In the genomic region with DNA sequence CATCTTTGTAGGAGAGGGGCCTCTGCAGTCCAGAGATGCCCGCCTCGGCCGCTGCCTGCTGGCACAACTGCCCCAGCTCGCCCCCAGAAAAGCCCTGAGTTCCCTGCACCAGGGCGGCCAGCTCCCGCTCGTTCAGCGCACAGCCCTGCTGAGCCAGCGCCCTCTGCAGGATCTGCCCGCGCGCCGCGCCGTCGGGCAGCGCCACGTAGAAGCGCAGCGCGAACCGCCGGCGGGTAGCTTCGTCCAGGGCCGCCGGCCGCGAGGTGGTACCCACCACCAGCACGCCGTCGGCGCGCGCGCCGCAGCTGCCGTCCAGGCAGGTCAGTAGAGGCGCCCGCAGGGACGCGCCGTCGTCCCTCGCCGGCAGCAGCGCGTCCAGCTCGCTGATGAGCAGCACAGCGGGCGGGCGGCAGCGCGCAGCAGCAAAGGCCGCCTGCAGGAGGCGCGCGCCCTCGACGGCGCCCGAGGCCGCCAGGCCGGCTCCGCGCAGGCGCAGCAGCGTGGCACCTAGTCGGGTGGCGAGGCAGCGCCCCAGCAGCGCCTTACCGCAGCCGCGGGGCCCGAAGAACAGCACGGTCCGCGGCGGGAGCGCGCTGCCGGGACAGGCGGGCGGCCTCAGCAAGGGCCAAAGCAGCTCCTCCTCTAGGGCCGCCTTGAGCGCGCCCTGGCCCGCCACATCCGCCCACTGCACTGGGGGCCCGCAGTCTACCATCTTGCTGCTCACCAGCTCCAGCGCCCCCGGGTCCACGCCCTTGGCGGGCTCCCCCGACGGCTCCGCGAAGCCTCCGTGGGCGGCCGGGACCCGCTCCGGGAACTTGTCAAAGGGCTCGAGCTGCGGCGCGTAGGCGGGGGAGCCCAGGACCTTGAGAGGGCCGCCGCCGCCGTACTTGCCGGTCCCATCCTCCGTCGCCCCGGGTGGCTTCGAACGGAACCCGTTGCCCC, we compare ENCODE assay signal across 9 mouse cellular contexts. TPM values are rescaled to one million over a fixed set of nuclear protein-coding genes. Genes with fewer than 3 reads are reported as not detected.
DNase-seq lines count a peak whose midpoint lies in the region; ATAC-seq and TF ChIP-seq lines count a peak whose summit lies in the region.
"Had no signal": no experiment of that assay in that cellular context is flagged by ENCODE, and none has a peak within 500 bp of the region (broad histone marks: within the 10 kb centered on the region; RNA-seq: fewer than 3 reads in every experiment).

No protein-coding gene starts in this region.

- WGBS in heart, embryonic 12.5 days, result 26% methylated on average over 120 of the region's 120 CpGs
- 14% methylated on average over 99 of the region's 120 CpGs for WGBS in hindbrain, postnatal 0 days
- WGBS in midbrain, embryonic 14.5 days, result 14% methylated on average over 113 of the region's 120 CpGs
- 15% methylated on average over 120 of the region's 120 CpGs for WGBS in cerebellum, adult 2 months

- peak overlapping the region; percentile 78 for H3K4me2 ChIP-seq in heart, embryonic 12.5 days
- peak overlapping the region; percentile 54 for H3K4me2 ChIP-seq in hindbrain, postnatal 0 days (ENCODE audit: low read depth, low read length)
- H3K4me2 ChIP-seq in midbrain, embryonic 14.5 days (ENCODE audit: low read length), result peak overlapping the region; percentile 59

- peaks cover 14% of the 10 kb centered on the region for H3K4me1 ChIP-seq in heart, embryonic 12.5 days (replicated peaks)
- H3K4me1 ChIP-seq in hindbrain, postnatal 0 days (ENCODE audit: insufficient read depth, low read length), result peaks cover 3% of the 10 kb centered on the region; the same call in 1 of the 2 replicates
- H3K4me1 ChIP-seq in midbrain, embryonic 14.5 days (ENCODE audit: control insufficient read depth, insufficient read depth, low read length), result 0 out of 2 replicates have a peak, but pooled peaks cover 4% of the 10 kb centered on the region
- H3K4me1 ChIP-seq in cerebellum, adult 2 months (ENCODE audit: control insufficient read depth, insufficient read depth, low read length), result no peaks in the 10 kb centered on the region

- peak overlapping the region; percentile 63 for H3K9ac ChIP-seq in heart, embryonic 12.5 days
- no peak overlapping the region for H3K9ac ChIP-seq in hindbrain, postnatal 0 days (replicated peaks; ENCODE audit: low read length)
- no peak overlapping the region; the same call in 1 of the 2 replicates for H3K9ac ChIP-seq in midbrain, embryonic 14.5 days (replicated peaks; ENCODE audit: low read length)

- intact Hi-C loops in heart, postnatal 10 days (cut with DNase I), result no loop called here

- peaks cover 99% of the 10 kb centered on the region for H3K27me3 ChIP-seq in heart, embryonic 12.5 days (replicated peaks)
- peaks cover 29% of the 10 kb centered on the region for H3K27me3 ChIP-seq in hindbrain, postnatal 0 days (ENCODE audit: insufficient read depth, low read length)
- peaks cover 61% of the 10 kb centered on the region for H3K27me3 ChIP-seq in midbrain, embryonic 14.5 days (ENCODE audit: control insufficient read depth, insufficient read depth, low read length)
- peaks cover 5% of the 10 kb centered on the region; the same call in 1 of the 2 replicates for H3K27me3 ChIP-seq in cerebellum, adult 2 months (ENCODE audit: control insufficient read depth, insufficient read depth, low read length)

- no peak for ATAC-seq in heart, embryonic 12.5 days (ENCODE audit: insufficient number of reproducible peaks, low FRiP score)
- ATAC-seq in hindbrain, postnatal 0 days, result no peak
- ATAC-seq in midbrain, embryonic 14.5 days (ENCODE audit: low FRiP score, low TSS enrichment), result no peak

- no peak overlapping the region for H3K27ac ChIP-seq in heart, embryonic 12.5 days (ENCODE audit: poor library complexity, severe bottlenecking)
- no peak overlapping the region for H3K27ac ChIP-seq in hindbrain, postnatal 0 days
- no peak overlapping the region for H3K27ac ChIP-seq in midbrain, embryonic 14.5 days (replicated peaks; ENCODE audit: low read depth, low read length)
- H3K27ac ChIP-seq in cerebellum, adult 2 months (ENCODE audit: insufficient read depth, low read length), result no peak overlapping the region

- TF ChIP-seq POLR2A in cerebellum, adult 2 months (IDR thresholded peaks at IDR 0.05; ENCODE audit: borderline replicate concordance, insufficient read depth, low read length), result no peak

- DNase-seq in heart, postnatal 10 days, result no peak
- DNase-seq in embryo, embryonic 11 days, result peak; percentile 81
- DNase-seq in hindbrain, postnatal 0 days (ENCODE audit: low spot score), result peak; percentile 59
- peak; percentile 78 for DNase-seq in midbrain, embryonic 14.5 days
- DNase-seq in B cell, adult 2 months, result no peak
- no peak for DNase-seq in cerebellum, adult 2 months
- DNase-seq in gastrocnemius, adult 18-20 months (ENCODE audit: low spot score), result no peak

- peak overlapping the region; percentile 55 for H3K4me3 ChIP-seq in heart, embryonic 12.5 days
- peak overlapping the region; percentile 36 for H3K4me3 ChIP-seq in hindbrain, postnatal 0 days (ENCODE audit: low read length)
- H3K4me3 ChIP-seq in midbrain, embryonic 14.5 days (replicated peaks; ENCODE audit: low read depth, low read length), result peak overlapping the region; percentile 34
- no peak overlapping the region for H3K4me3 ChIP-seq in cerebellum, adult 2 months (replicated peaks; ENCODE audit: insufficient read depth, low read depth, low read length)

- no peaks in the 10 kb centered on the region for H3K9me3 ChIP-seq in heart, embryonic 12.5 days (replicated peaks)
- no peaks in the 10 kb centered on the region for H3K9me3 ChIP-seq in hindbrain, postnatal 0 days (ENCODE audit: low read length)
- no peaks in the 10 kb centered on the region for H3K9me3 ChIP-seq in midbrain, embryonic 14.5 days (ENCODE audit: control insufficient read depth, low read length)

- H3K36me3 ChIP-seq in heart, embryonic 12.5 days, result peaks cover 11% of the 10 kb centered on the region; the same call in 1 of the 2 replicates
- H3K36me3 ChIP-seq in hindbrain, postnatal 0 days (ENCODE audit: insufficient read depth, low read length), result no peaks in the 10 kb centered on the region
- no peaks in the 10 kb centered on the region for H3K36me3 ChIP-seq in midbrain, embryonic 14.5 days (ENCODE audit: control insufficient read depth, insufficient read depth, low read length)

- no peak for TF ChIP-seq CTCF in hindbrain, postnatal 0 days (IDR thresholded peaks at IDR 0.05; ENCODE audit: low read depth)
- TF ChIP-seq CTCF in cerebellum, adult 2 months (IDR thresholded peaks at IDR 0.05; ENCODE audit: borderline replicate concordance, insufficient read depth, low read depth, low read length), result no peak

RNA-seq across cellular contexts. Expression of a gene that starts 5.6 kb away (rescaled TPM):
- not detected in 2 replicates for polyA plus RNA-seq in heart, embryonic 12.5 days (2016; fragmentation: Nextera tagmentation; extraction: Ambion mirVana)
- under 1 TPM; 0.25 to 0.41 TPM for total RNA-seq in heart, postnatal 10 days (2021)
- not detected in 2 replicates for total RNA-seq in hindbrain, postnatal 0 days (2014; rRNA removed)
- not detected in 2 replicates for polyA plus RNA-seq in hindbrain, postnatal 0 days (2015; fragmentation: Nextera tagmentation; extraction: Ambion mirVana)
- polyA plus RNA-seq in midbrain, embryonic 14.5 days (2014; fragmentation: Nextera tagmentation; extraction: Ambion mirVana), result not detected in 2 replicates
- polyA plus RNA-seq in cerebellum, adult 2 months (2012; rRNA removed), result not detected in 2 replicates
- total RNA-seq in gastrocnemius, adult 18-20 months (2021), result not detected
- total RNA-seq: MEL had no signal

RNA-seq across cellular contexts. Expression of a gene that starts 25.5 kb away (rescaled TPM):
- 0.10 and 0.15 TPM in 2 replicates for polyA plus RNA-seq in heart, embryonic 12.5 days (2016; fragmentation: Nextera tagmentation; extraction: Ambion mirVana)
- total RNA-seq in heart, postnatal 10 days (2021), result 1 to 10 TPM; 3.5 to 3.9 TPM
- total RNA-seq in hindbrain, postnatal 0 days (2014; rRNA removed), result 2.3 and 4.0 TPM in 2 replicates
- polyA plus RNA-seq in hindbrain, postnatal 0 days (2015; fragmentation: Nextera tagmentation; extraction: Ambion mirVana), result 0.10 and 0.11 TPM in 2 replicates
- 0.09 and 0.11 TPM in 2 replicates for polyA plus RNA-seq in midbrain, embryonic 14.5 days (2014; fragmentation: Nextera tagmentation; extraction: Ambion mirVana)
- polyA plus RNA-seq in cerebellum, adult 2 months (2012; rRNA removed), result 2.5 and 2.7 TPM in 2 replicates
- under 1 TPM; 0.55 to 0.81 TPM for total RNA-seq in gastrocnemius, adult 18-20 months (2021)
- total RNA-seq: MEL had no signal

Comparison
In these comparisons a context has a peak if more than half of its experiments do, and no peak if none do; other contexts are left out.
1. DNase-seq: peak in embryo, embryonic 11 days (single experiment), hindbrain, postnatal 0 days (single experiment) and midbrain, embryonic 14.5 days (single experiment); none in heart, postnatal 10 days (0 of 2), B cell, adult 2 months (0 of 2), cerebellum, adult 2 months (0 of 2) and gastrocnemius, adult 18-20 months (single experiment).
2. Peak in every context shown above with its lines, with median percentiles within 50 percentile points of each other: H3K4me2 ChIP-seq.